Mouse (Mus musculus) cortical plate, adult 2 months (tissue): Measurements from ENCODE around the gene P3h4.

Source experiments
- CTCF ChIP-seq: fragments of 200-500 bp; IDR thresholded peaks from 2 replicates; pipeline ENCODE4 v1.5.1; 2011; ENCODE audit warnings: mild to moderate bottlenecking, control low read depth, low read length; ENCODE audit not compliant: insufficient read depth; ENCODE audit errors: extremely low read depth
- POLR2A ChIP-seq: fragments of 200-500 bp; IDR thresholded peaks from 2 replicates; pipeline ENCODE4 v1.6.1; 2011; ENCODE audit warnings: mild to moderate bottlenecking, low read length, control low read depth; ENCODE audit not compliant: insufficient read depth; ENCODE audit errors: extremely low read depth

GRCm38 (mm10) chr11:100399727-100400538 lies 14.7 kb downstream of the P3h4 start:
- TF ChIP-seq CTCF (no peak), POLR2A (no peak)
